Mouse (Mus musculus): ENCODE data around the gene Col6a1. TPM values are rescaled to one million over a fixed set of nuclear protein-coding genes. Genes with fewer than 3 reads are reported as not detected.

Gene Col6a1
- total RNA-seq, 2 experiments from 2014 or later = 37.5 to 51.9 TPM

DNA sequence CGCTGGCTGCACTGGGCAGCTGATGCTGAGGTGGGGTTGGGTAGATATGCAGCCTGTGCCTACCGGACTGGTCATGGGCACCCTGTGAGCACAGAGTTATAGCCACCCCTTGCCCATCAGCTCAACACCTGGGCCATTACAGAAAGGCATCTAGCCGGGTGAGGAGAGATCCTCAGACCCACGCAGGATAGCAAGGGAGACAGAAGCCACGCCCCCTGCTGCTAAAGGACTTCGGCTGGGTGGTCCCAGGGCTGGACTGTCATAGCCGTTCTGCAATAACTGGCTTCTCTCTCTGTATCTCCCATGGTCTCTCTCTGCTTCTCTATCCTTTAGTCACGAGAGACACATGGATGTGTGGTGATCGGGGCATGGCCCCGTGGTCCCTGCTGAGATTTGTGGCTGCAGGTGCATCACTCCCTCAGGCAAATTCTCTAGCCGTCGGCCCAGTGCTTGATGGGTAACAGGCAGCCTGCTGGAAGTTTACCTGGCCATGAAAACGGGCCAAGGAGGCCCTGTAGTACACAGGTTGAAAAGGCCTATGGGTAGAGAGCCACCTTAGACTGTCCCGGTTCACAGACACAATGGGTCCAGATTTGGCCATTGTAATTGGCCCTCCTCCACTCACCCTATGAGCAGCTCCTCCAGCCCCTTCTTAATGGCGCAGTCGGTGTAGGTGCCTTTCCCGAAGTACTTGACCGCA, 3.1 kb downstream of the Col6a1 start:
- no peak for TF ChIP-seq CTCF (IDR thresholded peaks at IDR 0.05)
- no peak overlapping the region for H3K27ac ChIP-seq
- H3K4me3 ChIP-seq = no peak overlapping the region
- no peak for DNase-seq (ENCODE audit: extremely low spot score in 1 of 2, low spot score in 2 of 2)
- intact Hi-C loops (cut with DNase I) = no loop called here

DNA sequence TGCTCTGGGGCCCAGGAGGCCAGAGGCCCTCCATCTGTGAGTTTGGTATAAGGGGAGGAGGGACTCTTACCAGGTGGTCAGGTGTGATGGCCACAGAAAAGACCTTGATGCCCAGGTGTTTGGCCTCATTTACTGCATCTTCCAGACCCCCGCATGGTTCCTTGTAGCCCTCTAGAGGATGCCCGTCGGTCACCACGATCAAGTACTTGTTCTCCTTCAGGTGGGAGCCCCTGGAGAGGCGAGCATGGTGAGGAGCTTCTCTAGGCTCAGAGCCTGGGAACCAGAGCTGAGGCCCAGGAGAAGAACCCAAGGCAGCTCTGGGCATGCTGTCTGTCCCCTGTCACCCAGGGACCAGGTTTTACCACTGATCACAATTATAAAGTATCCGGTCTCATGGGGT, 4.2 kb downstream of the Col6a1 start:
- intact Hi-C loops (cut with DNase I) = no loop called here
- TF ChIP-seq CTCF (IDR thresholded peaks at IDR 0.05) = no peak
- Histone ChIP-seq H3K27ac (no peak overlapping the region), H3K4me3 (no peak overlapping the region)
- DNase-seq (ENCODE audit: extremely low spot score in 1 of 2, low spot score in 2 of 2) = no peak

DNA sequence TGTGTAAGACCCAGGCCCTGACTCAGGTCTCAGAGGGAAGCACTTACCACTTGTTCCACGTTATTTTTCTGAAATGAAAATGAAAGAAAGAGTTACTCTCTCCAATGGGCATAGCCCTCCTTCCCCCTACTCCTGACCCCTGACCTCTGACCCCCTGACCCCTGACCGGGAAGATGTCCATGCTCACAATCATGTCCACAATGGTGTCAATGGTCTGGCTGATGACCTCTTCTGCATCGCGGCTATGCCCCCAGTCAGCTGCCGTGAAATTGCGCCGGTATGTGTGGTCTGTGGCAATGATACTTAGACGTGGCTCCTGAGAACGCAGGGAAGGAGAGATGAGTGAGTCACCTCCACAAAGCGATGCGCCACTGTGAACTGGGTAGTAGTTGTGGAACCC, 4.8 kb downstream of the Col6a1 start:
- DNase-seq (ENCODE audit: extremely low spot score in 1 of 2, low spot score in 2 of 2) = no peak
- no peak for TF ChIP-seq CTCF (IDR thresholded peaks at IDR 0.05)
- no peak overlapping the region for H3K4me3 ChIP-seq
- H3K27ac ChIP-seq = no peak overlapping the region
- intact Hi-C loops (cut with DNase I) = no loop called here

DNA sequence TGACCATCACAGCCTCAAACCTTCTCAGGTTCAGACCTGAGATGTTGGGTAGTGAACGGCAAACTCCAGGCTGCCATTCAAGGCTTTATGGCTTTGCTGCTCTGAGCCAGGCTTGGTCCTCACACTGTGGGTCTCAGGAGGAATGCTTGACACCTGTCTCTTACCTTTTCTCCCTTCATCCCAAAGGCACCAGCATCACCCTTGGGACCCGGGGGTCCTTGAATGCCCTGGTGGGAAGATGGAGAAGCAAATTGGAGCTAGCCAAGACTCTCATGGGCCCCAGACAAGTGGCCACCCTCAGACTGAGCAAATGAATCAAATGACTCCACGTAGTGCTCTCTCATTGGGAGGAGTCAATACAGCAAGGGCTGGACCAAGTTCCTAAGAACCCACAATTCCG, 8.3 kb downstream of the Col6a1 start:
- TF ChIP-seq CTCF (IDR thresholded peaks at IDR 0.05) = no peak
- Histone ChIP-seq H3K27ac (no peak overlapping the region), H3K4me3 (no peak overlapping the region)
- intact Hi-C loops (cut with DNase I) = no loop called here
- no peak for DNase-seq (ENCODE audit: extremely low spot score in 1 of 2, low spot score in 2 of 2)

DNA sequence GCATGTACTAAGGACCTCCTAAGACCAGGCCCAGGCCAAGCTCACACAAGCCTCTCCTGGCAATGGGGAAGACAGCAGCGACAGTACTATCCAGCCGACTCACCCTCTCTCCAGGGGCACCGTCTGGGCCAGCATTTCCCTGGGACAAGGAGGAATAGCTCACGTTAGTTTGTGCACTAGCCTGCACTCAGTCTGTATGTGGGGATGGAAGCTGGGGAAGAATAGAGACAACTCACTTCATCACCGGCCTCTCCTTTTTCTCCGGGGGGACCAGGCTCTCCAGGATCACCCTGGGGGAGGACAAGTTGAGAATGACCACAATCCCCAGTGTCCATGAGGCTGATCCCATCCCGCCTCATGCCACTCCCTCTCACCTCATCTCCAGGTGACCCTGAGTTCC, 8.9 kb downstream of the Col6a1 start:
- no peak for TF ChIP-seq CTCF (IDR thresholded peaks at IDR 0.05)
- Histone ChIP-seq H3K27ac (no peak overlapping the region), H3K4me3 (no peak overlapping the region)
- intact Hi-C loops (cut with DNase I) = no loop called here
- DNase-seq (ENCODE audit: extremely low spot score in 1 of 2, low spot score in 2 of 2) = no peak

DNA sequence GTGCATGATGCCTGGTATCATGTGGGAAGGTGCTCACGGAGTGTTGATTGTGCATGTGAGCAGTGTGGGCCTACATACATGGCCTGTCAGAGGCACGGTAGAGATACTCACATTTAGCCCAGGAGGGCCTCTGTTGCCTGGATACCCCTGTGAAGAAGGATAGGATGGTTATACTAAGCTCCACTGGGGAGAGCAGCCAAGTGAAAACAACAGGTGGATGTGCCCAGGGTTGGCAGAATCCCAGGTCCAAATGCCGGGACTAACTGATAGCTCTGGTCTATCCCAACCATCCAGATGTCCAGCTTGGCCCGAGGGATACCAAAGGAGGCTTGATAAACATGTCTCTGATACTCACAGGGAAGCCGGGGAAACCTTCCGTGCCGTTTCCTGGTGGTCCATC, 11.7 kb downstream of the Col6a1 start:
- intact Hi-C loops (cut with DNase I) = no loop called here
- no peak for DNase-seq (ENCODE audit: extremely low spot score in 1 of 2, low spot score in 2 of 2)

DNA sequence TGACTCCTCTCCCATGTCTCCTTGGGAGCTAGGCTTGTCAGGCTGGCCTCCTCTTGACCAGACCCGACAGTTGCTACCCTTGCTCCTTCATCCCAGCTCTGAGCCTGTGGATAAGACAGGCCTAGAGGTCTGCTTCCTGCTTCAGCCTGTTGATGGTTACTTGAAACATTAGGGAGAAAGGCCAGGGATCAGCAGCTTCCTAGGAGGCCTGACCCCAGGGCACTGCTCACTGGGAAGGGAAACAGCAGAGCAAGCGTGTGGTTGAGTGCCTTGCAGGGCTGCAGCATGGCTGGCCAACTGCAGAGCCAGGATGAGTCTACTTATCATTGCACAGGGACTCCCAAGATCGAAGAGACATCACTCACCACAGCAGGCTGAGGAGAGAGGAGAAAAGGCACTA, 13.5 kb downstream of the Col6a1 start:
- TF ChIP-seq CTCF (IDR thresholded peaks at IDR 0.05) = no peak
- DNase-seq (ENCODE audit: extremely low spot score in 1 of 2, low spot score in 2 of 2) = no peak
- no peak overlapping the region for H3K27ac ChIP-seq
- intact Hi-C loops (cut with DNase I) = no loop called here
- H3K4me3 ChIP-seq = no peak overlapping the region

More for the DNA sequence above, 11.7 kb downstream of the Col6a1 start:
- Histone ChIP-seq H3K4me3 (no peak overlapping the region), H3K27ac (no peak overlapping the region)
- no peak for TF ChIP-seq CTCF (IDR thresholded peaks at IDR 0.05)

DNA sequence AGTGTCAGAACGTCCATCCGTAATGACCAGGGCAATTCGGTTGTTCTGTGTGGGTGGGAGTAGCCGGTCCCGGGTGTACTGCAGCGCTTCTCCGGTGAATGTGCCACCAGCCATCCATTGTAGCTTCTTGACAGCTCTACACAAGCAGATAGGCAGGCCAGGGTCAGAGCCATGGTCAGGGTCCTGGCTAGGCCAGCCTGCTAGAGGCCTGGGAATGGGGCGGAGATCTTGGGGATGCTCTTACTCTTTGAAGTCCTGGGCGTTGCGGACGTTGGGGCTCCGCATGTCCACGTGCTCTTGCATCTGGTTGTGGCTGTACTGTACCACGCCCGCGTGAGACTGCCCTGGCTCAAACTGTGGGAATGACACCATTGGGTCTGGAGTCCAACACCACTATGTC, 14.6 kb downstream of the Col6a1 start:
- TF ChIP-seq CTCF (IDR thresholded peaks at IDR 0.05) = no peak
- intact Hi-C loops (cut with DNase I) = no loop called here
- DNase-seq (ENCODE audit: extremely low spot score in 1 of 2, low spot score in 2 of 2) = no peak
- H3K27ac ChIP-seq = no peak overlapping the region
- H3K4me3 ChIP-seq = no peak overlapping the region

DNA sequence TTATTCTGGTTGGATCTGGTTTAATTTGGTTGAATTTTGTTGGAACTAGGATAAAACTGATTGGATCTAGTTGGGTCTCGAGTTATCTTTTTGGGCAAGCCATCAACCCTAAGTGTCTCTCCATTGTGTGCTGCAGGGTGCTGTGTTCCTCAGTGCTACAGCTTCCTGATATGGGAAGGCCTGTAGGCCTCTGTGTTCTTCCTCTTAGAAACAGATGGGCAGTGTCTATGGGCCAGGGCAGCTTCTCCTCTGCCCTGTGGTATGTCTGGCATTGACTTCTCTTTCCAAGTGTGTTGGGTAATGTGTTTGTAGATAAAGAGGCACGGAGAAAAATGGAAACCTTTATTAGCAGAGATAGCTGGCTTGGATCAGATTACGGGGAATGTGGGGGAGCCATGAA, 17.5 kb downstream of the Col6a1 start:
- Histone ChIP-seq H3K4me3 (no peak overlapping the region), H3K27ac (no peak overlapping the region)
- no peak for DNase-seq (ENCODE audit: extremely low spot score in 1 of 2, low spot score in 2 of 2)
- intact Hi-C loops (cut with DNase I) = no loop called here
- no peak for TF ChIP-seq CTCF (IDR thresholded peaks at IDR 0.05)

DNA sequence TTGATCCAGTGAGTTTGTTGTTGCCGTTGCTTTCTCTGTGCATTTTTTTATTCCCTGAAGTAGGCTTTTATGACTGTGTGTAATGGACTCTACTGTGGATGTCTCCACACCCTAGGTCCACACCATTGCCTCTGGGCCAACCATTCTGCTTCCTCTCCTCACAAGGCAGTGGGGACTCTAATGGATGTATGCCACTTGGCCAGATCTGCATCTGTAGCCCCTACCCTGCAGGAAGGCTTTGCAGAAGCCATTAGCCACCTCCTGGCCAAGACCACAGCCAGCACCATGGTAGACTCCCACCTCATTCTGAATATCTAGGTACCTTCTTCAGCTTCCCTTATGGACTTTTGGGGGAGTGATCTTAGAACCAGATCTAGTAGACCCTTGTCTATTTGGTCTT, 18.4 kb downstream of the Col6a1 start:
- TF ChIP-seq CTCF (IDR thresholded peaks at IDR 0.05) = no peak
- H3K4me3 ChIP-seq = no peak overlapping the region
- DNase-seq (ENCODE audit: extremely low spot score in 1 of 2, low spot score in 2 of 2) = no peak
- H3K27ac ChIP-seq = no peak overlapping the region
- intact Hi-C loops (cut with DNase I) = no loop called here

DNA sequence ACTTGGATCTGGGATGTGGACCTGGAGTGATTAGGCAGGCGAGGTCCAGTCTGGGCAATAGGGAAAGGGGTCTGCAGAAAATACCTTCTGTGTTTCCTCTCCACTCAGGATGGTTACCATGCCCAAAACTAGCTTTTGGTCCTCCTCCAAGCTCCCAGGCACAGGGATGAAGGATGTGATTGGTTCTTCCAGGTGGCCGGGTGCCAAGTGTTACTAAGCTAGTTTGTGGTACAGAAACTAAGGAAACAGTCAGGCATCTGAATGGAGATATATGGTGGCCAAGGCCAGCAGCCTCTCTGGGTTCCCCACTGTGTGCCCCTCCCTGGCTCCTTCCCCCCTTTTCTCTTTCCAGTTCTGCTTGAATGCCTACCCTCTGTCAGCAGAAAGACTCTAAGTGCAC, 19.0 kb downstream of the Col6a1 start:
- no peak for TF ChIP-seq CTCF (IDR thresholded peaks at IDR 0.05)
- Histone ChIP-seq H3K27ac (no peak overlapping the region), H3K4me3 (no peak overlapping the region)
- intact Hi-C loops (cut with DNase I) = no loop called here
- DNase-seq (ENCODE audit: extremely low spot score in 1 of 2, low spot score in 2 of 2) = no peak

DNA sequence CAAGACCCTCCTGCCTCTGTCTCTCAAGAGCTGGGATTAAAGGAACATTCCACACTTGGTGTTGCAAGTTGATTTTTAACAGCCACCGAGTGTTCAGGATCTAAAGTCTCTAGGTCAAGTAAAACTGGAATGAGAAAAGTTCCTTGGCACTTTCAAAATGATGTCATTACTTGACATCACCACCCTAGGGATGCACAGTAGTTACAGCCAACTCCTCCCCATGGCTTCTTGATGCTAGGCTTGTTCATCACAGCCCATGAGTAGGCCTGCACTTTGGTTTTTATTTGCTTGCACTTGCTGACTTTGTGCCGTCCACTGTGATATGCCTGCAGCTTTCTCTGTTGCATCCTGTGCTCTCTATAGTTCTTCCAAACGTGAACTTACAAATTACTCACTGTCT, 21.6 kb downstream of the Col6a1 start:
- no peak for DNase-seq (ENCODE audit: extremely low spot score in 1 of 2, low spot score in 2 of 2)
- intact Hi-C loops (cut with DNase I) = no loop called here
- Histone ChIP-seq H3K27ac (no peak overlapping the region), H3K4me3 (no peak overlapping the region)
- no peak for TF ChIP-seq CTCF (IDR thresholded peaks at IDR 0.05)

DNA sequence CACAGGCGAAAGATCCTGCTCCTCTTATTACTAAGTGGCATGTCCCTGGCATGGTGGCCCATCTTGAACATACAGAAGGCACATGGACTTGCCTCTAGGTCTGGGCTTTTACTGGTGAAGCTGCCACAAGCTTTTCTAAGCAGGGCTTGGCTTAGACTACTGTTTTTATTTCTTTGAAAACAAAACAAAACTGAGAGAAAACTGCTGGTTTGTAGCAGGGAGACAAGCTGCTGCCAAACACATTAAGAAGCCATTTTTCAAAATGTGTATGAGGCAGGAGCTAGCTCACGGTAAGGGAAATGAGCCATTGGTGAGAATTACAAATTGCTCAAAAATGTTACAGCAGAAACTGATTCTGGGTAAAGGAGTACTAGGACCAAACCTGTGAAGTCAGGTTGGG, 24.5 kb downstream of the Col6a1 start:
- Histone ChIP-seq H3K27ac (no peak overlapping the region), H3K4me3 (no peak overlapping the region)
- no peak for DNase-seq (ENCODE audit: extremely low spot score in 1 of 2, low spot score in 2 of 2)
- intact Hi-C loops (cut with DNase I) = no loop called here
- TF ChIP-seq CTCF (IDR thresholded peaks at IDR 0.05) = no peak
